Mouse (Mus musculus): ENCODE measurements around the gene Ipmk. TPM values are rescaled to one million over a fixed set of nuclear protein-coding genes. Genes with fewer than 3 reads are reported as not detected.

Ipmk gene
- total and polyA plus RNA-seq, 3 experiments, result 14.7 to 27.1 (median 23.8) TPM

DNA sequence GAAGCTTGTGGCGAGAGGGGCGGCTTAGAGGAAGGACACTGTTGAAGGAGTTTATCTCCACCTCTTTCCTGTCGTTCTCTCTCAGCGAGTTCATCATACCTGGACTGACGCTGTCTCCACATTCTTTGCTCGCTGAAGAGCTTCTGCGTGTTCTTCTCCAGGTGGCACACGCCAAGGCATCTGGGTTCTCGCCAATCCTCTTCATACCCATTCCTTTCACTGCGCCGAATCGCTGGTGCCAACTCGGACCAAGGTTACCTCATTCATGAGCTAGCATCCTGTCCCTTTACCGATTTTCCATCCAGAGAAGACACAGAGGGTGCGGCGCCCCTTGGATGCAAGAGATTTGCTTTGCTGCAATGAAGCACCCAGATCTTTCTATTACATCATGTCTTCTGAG lies 47.4 kb upstream of the Ipmk start:
- dilution Hi-C loops (cut with MboI; ENCODE audit: extremely low pct_ligation_motif_present, extremely low pct_unique_long_range_greater_than_20kb, low sequenced_read_pairs), result no loop called here
- H3K27me3 ChIP-seq (replicated peaks), result peaks cover 3% of the 10 kb centered on the region
- no peak overlapping the region for H3K4me3 ChIP-seq (replicated peaks in 1 of 3; ENCODE audit: low read depth in 2 of 3, low read length in 2 of 3, poor library complexity in 1 of 3)
- no peaks in the 10 kb centered on the region for H3K9me3 ChIP-seq (replicated peaks; ENCODE audit: low read length)
- no peak overlapping the region for H3K4me2 ChIP-seq (ENCODE audit: insufficient read depth, low read depth, poor library complexity, severe bottlenecking)
- no peak overlapping the region for H3K9ac ChIP-seq (ENCODE audit: insufficient read depth, low read depth)
- peaks cover 0 to 6% of the 10 kb centered on the region in 2 experiments; a peak in 1 of 4 replicates for H3K4me1 ChIP-seq (ENCODE audit: control insufficient read depth in 1 of 2, insufficient read depth in 2 of 2)
- in situ Hi-C loops (cut with MboI; ENCODE audit: low pct_ligation_motif_present, low pct_unique_long_range_greater_than_20kb, low sequenced_read_pairs), result no loop called here
- H3K27ac ChIP-seq (ENCODE audit: insufficient read depth, low read depth), result no peak overlapping the region
- H3K36me3 ChIP-seq (replicated peaks in 1 of 2; ENCODE audit: control insufficient read depth in 1 of 2, insufficient read depth in 1 of 2, low read length in 1 of 2), result no peaks in the 10 kb centered on the region
- DNase-seq (ENCODE audit: extremely low read depth), result no peak
- no peaks in the 10 kb centered on the region for H3K79me2 ChIP-seq (replicated peaks; ENCODE audit: control insufficient read depth, extremely low read depth, insufficient read depth, poor library complexity, severe bottlenecking)
- TF ChIP-seq ZNF384 (IDR thresholded peaks at IDR 0.05; ENCODE audit: low read depth, low read length) (no peak), IRF4 (IDR thresholded peaks at IDR 0.05; ENCODE audit: low read depth, low read length) (no peak), ZC3H11A (IDR thresholded peaks at IDR 0.05; ENCODE audit: low read depth, low read length) (no peak), RAD21 (IDR thresholded peaks at IDR 0.05; ENCODE audit: low read depth, low read length) (no peak), GABPA (IDR thresholded peaks at IDR 0.05; ENCODE audit: insufficient replicate concordance, low read depth, low read length) (no peak), BHLHE40 (IDR thresholded peaks at IDR 0.05; ENCODE audit: low read depth, low read length) (no peak), ELF1 (IDR thresholded peaks at IDR 0.05; ENCODE audit: low read depth, low read length) (no peak), CHD2 (IDR thresholded peaks at IDR 0.05; ENCODE audit: low read length) (no peak), USF1 (IDR thresholded peaks at IDR 0.05; ENCODE audit: low read depth, low read length) (no peak), EP300 (IDR thresholded peaks at IDR 0.05; ENCODE audit: low read length) (no peak), JUND (conservative IDR thresholded peaks at IDR 0.05; ENCODE audit: low read depth, low read length) (no peak), TCF12 (IDR thresholded peaks at IDR 0.05; ENCODE audit: low read depth, low read length) (no peak), NELFE (IDR thresholded peaks at IDR 0.05; ENCODE audit: low read depth, low read length) (no peak), TBP (conservative IDR thresholded peaks at IDR 0.05; ENCODE audit: low read depth, low read length) (no peak), RCOR1 (conservative IDR thresholded peaks at IDR 0.05; ENCODE audit: low read depth, low read length) (no peak), MAFK (IDR thresholded peaks at IDR 0.05; ENCODE audit: insufficient replicate concordance, low read length) (no peak)

DNA sequence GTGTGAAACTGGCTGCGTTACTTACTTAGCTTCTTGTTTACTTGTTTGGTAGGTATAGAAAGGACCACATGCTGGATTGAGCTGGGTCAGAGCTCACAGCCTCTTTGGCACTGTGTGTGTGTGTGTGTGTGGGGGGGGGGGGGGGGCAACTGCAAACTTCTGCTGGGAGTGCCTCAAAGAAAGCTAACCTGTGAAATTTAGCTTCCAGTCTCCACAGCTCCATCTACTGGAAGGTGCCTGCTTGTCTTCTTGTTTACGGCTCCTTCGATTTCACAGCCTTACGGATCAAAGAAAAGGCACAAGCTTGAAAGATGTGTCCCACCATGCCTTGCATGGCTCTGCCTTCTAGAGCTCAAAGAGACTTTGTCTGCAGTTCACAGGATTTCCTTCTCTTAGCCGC lies 45.1 kb upstream of the Ipmk start:
- in situ Hi-C loops (cut with MboI; ENCODE audit: low pct_ligation_motif_present, low pct_unique_long_range_greater_than_20kb, low sequenced_read_pairs), result no loop called here
- Histone ChIP-seq H3K36me3 (replicated peaks in 1 of 2; ENCODE audit: control insufficient read depth in 1 of 2, insufficient read depth in 1 of 2, low read length in 1 of 2) (no peaks in the 10 kb centered on the region), H3K4me1 (ENCODE audit: control insufficient read depth in 1 of 2, insufficient read depth in 2 of 2) (peaks cover 0 to 6% of the 10 kb centered on the region in 2 experiments; a peak in 1 of 4 replicates), H3K27ac (ENCODE audit: insufficient read depth, low read depth) (no peak overlapping the region), H3K9me3 (replicated peaks; ENCODE audit: low read length) (no peaks in the 10 kb centered on the region), H3K4me3 (replicated peaks in 1 of 3; ENCODE audit: low read depth in 2 of 3, low read length in 2 of 3, poor library complexity in 1 of 3) (peak overlapping the region in 1 of 3 experiments; percentile 5), H3K9ac (ENCODE audit: insufficient read depth, low read depth) (no peak overlapping the region), H3K79me2 (replicated peaks; ENCODE audit: control insufficient read depth, extremely low read depth, insufficient read depth, poor library complexity, severe bottlenecking) (no peaks in the 10 kb centered on the region), H3K27me3 (replicated peaks) (peaks cover 3% of the 10 kb centered on the region), H3K4me2 (ENCODE audit: insufficient read depth, low read depth, poor library complexity, severe bottlenecking) (no peak overlapping the region)
- dilution Hi-C loops (cut with MboI; ENCODE audit: extremely low pct_ligation_motif_present, extremely low pct_unique_long_range_greater_than_20kb, low sequenced_read_pairs), result no loop called here
- peak; percentile 52 for DNase-seq (ENCODE audit: extremely low read depth)
- TF ChIP-seq ZMIZ1 (IDR thresholded peaks at IDR 0.05; ENCODE audit: low read depth, low read length) (no peak), IRF4 (IDR thresholded peaks at IDR 0.05; ENCODE audit: low read depth, low read length) (no peak), USF1 (IDR thresholded peaks at IDR 0.05; ENCODE audit: low read depth, low read length) (no peak), CHD2 (IDR thresholded peaks at IDR 0.05; ENCODE audit: low read length) (no peak), RAD21 (IDR thresholded peaks at IDR 0.05; ENCODE audit: low read depth, low read length) (peak; percentile 53), GABPA (IDR thresholded peaks at IDR 0.05; ENCODE audit: insufficient replicate concordance, low read depth, low read length) (no peak), MAZ (IDR thresholded peaks at IDR 0.05; ENCODE audit: low read depth, low read length) (no peak), SMC3 (IDR thresholded peaks at IDR 0.05; ENCODE audit: low read depth, low read length) (peak; percentile 58), CTCF (conservative IDR thresholded peaks at IDR 0.05 in 1 of 2, IDR thresholded peaks at IDR 0.05 in 1 of 2; ENCODE audit: low read depth in 2 of 2, low read length in 2 of 2) (peak in 1 of 2 experiments; percentile 73; a peak in 2 of 4 replicates)
